Comparison of ENCODE assay signal across 8 mouse cellular contexts in genomic region chr17:56761991-56762410, GRCm38 (mm10). TPM values are rescaled to one million over a fixed set of nuclear protein-coding genes. Genes with fewer than 3 reads are reported as not detected.
DNase-seq lines count a peak whose midpoint lies in the region; ATAC-seq lines count a peak whose summit lies in the region.

No protein-coding gene starts in this region.

- peak overlapping the region; percentile 69 for H3K4me2 ChIP-seq in hindbrain, embryonic 11.5 days (replicated peaks; ENCODE audit: low read depth, low read length)

- H3K27ac ChIP-seq in hindbrain, embryonic 11.5 days (ENCODE audit: low read depth, low read length) = peak overlapping the region; percentile 84

- 0 out of 2 replicates have a peak, but pooled peaks cover 2% of the 10 kb centered on the region for H3K36me3 ChIP-seq in hindbrain, embryonic 11.5 days (ENCODE audit: control insufficient read depth, insufficient read depth, low read length)

- no peaks in the 10 kb centered on the region for H3K9me3 ChIP-seq in hindbrain, embryonic 11.5 days (ENCODE audit: control insufficient read depth, low read length)

- H3K4me3 ChIP-seq in hindbrain, embryonic 11.5 days (ENCODE audit: low read depth, low read length) = peak overlapping the region; percentile 36

- WGBS in hindbrain, embryonic 11.5 days = 0% methylated on average over 23 of the region's 28 CpGs

- H3K4me1 ChIP-seq in hindbrain, embryonic 11.5 days (replicated peaks; ENCODE audit: control insufficient read depth, insufficient read depth, low read length) = peaks cover 6% of the 10 kb centered on the region

- H3K9ac ChIP-seq in hindbrain, embryonic 11.5 days (ENCODE audit: low read depth, low read length) = peak overlapping the region; percentile 46

- peak; percentile 81 for DNase-seq in Muller cell, postnatal 12 days (ENCODE audit: inconsistent ontology term)
- peak; percentile 84 for DNase-seq in cerebellum, adult 9-10 months
- DNase-seq in hindbrain, embryonic 11.5 days (ENCODE audit: low spot score) = peak; percentile 94
- peak; percentile 83 to 88 for DNase-seq in layer of hippocampus, postnatal 36 days
- peak; percentile 84 for DNase-seq in lung, postnatal 25 days (ENCODE audit: low spot score)
- peak; percentile 94 for DNase-seq in retina, postnatal 1 day
- peak; percentile 99 for DNase-seq in thymus, postnatal 4 days

- H3K27me3 ChIP-seq in hindbrain, embryonic 11.5 days (ENCODE audit: control insufficient read depth, insufficient read depth, low read length) = peaks cover 6% of the 10 kb centered on the region

- peak; percentile 42 for ATAC-seq in frontal cortex, adult (ENCODE audit: low TSS enrichment)
- ATAC-seq in hindbrain, embryonic 11.5 days (ENCODE audit: low FRiP score) = peak; percentile 31

RNA-seq across cellular contexts. Expression of gene Dus3l, which starts 2.6 kb away (rescaled TPM):
- polyA plus RNA-seq in hindbrain, embryonic 11.5 days (2014; fragmentation: Nextera tagmentation; extraction: Ambion mirVana) = 30.3 and 35.4 TPM in 2 replicates
- 10 to 100 TPM; 68.6 to 71.1 TPM for total RNA-seq in layer of hippocampus, postnatal 36 days (2021)

RNA-seq across cellular contexts. Expression of gene Nrtn, which starts 4.7 kb away (rescaled TPM):
- polyA plus RNA-seq in hindbrain, embryonic 11.5 days (2014; fragmentation: Nextera tagmentation; extraction: Ambion mirVana) = 4.4 and 4.6 TPM in 2 replicates
- 1 to 10 TPM; 2.8 to 3.9 TPM for total RNA-seq in layer of hippocampus, postnatal 36 days (2021)

RNA-seq across cellular contexts. Expression of gene Prr22, which starts 8.0 kb away (rescaled TPM):
- polyA plus RNA-seq in hindbrain, embryonic 11.5 days (2014; fragmentation: Nextera tagmentation; extraction: Ambion mirVana) = 0.49 and 0.71 TPM in 2 replicates
- 1 to 10 TPM; 1.4 to 1.5 TPM for total RNA-seq in layer of hippocampus, postnatal 36 days (2021)

RNA-seq across cellular contexts. Expression of gene Vmac, which starts 44.2 kb away (rescaled TPM):
- polyA plus RNA-seq in hindbrain, embryonic 11.5 days (2014; fragmentation: Nextera tagmentation; extraction: Ambion mirVana) = 15.6 and 18.1 TPM in 2 replicates
- total RNA-seq in layer of hippocampus, postnatal 36 days (2021) = 10 to 100 TPM; 10.4 to 14.2 TPM

RNA-seq across cellular contexts. Expression of gene Ndufa11, which starts 44.4 kb away (rescaled TPM):
- 363 and 381 TPM in 2 replicates for polyA plus RNA-seq in hindbrain, embryonic 11.5 days (2014; fragmentation: Nextera tagmentation; extraction: Ambion mirVana)
- 100 to 1,000 TPM; 213 to 221 TPM for total RNA-seq in layer of hippocampus, postnatal 36 days (2021)

Comparison
In these comparisons a context has a peak if more than half of its experiments do, and no peak if none do; other contexts are left out.
1. Peak in every context shown above with its lines: DNase-seq, ATAC-seq, H3K4me3 ChIP-seq and H3K27ac ChIP-seq.